Mouse (Mus musculus) frontal cortex, adult 2 months (tissue): ENCODE data around the gene Lyz1. TPM values are rescaled to one million over a fixed set of nuclear protein-coding genes. Genes with fewer than 3 reads are reported as not detected.

Experiments
- polyA plus RNA-seq: library from polyadenylated mRNA; depleted of rRNA; stranded (reverse); fragments of >200 nt; gene quantifications from 2 replicates; pipeline ENCODE4 v1.2.3, GENCODE M21; 2012; rRNA removed

Lyz1 gene
- polyA plus RNA-seq, 1 experiment = 0.16 TPM

Other genes starting within 250 kb of the Lyz1 start
- gene Lrrc10, start 247.5 kb downstream of the Lyz1 start, polyA plus RNA-seq = not detected in 2 replicates
- 138 and 146 TPM in 2 replicates for gene Cct2, start 229.1 kb downstream of the Lyz1 start, polyA plus RNA-seq
- 33.4 and 34.2 TPM in 2 replicates for gene Frs2, start 144.3 kb downstream of the Lyz1 start, polyA plus RNA-seq
- gene Yeats4, start 68.4 kb downstream of the Lyz1 start, polyA plus RNA-seq = 55.9 and 57.8 TPM in 2 replicates
- gene 9530003J23Rik, start 54.2 kb downstream of the Lyz1 start, polyA plus RNA-seq = not detected in 2 replicates
- gene Lyz2, start 10.5 kb downstream of the Lyz1 start, polyA plus RNA-seq = 13.5 and 18.9 TPM in 2 replicates
- 64.5 and 68.6 TPM in 2 replicates for gene Cpsf6, start 87.1 kb upstream of the Lyz1 start, polyA plus RNA-seq